Mouse (Mus musculus): ENCODE results near the gene Hnrnpr.

Gene Hnrnpr

GRCm38 (mm10) chr4:136308355-136308754, 2.4 kb upstream of the Hnrnpr start:
- no peak for DNase-seq (ENCODE audit: low spot score in 2 of 2)

- peak; percentile 38 to 45 for DNase-seq (ENCODE audit: low spot score in 2 of 2)
These were observed 962 bp upstream of the Hnrnpr start for GRCm38 (mm10) chr4:136309780-136310179.

DNA sequence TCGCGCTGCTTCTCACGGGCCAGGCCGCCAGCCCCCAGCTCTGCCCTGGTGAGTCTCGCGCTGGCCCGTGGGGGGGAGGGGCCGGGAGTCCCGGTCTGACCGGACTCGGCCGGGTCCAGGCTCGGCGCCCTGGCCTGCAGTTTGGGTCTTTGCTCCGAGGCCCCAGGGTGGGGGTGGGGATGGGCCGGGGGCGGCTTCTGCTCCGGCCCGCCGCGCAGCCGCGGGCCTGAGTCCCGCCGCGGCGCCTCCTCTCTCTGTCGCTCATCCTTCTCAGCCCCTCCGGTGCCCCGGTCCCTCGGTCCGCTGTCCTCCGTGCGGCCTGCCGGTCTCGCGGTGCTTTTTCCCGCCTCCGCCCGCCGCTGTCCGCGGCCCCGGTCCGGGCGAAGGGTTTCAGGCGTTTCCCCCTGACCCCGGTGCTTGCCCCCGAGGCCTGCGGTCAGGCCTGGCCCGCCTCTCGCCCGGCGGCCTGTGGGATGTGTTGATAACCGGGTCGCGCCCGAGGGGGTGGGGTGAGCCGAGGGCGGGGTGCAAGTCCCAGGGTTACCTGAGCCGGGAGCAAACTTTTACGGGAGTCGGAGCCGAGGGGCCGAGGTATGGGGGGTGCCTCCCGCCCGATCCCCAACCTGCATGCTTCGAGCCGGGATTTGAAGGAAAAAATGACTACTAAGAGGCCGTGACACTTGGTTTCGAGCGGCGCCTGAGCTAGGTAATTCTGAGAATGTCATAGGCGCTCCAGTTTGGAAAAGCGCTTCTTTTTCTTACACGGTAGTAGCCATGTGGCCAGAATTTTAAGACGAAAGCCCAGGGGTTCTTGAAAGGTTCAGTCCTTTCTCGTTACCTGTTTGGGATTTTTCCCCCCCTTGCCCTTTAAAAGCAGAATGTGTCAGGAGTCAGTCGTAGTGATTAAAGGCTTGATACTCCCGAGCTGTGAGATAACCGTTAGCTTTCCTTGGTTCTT, 579 bp downstream of the Hnrnpr start:
- peak; percentile 71 to 74 for DNase-seq (ENCODE audit: low spot score in 2 of 2)

GRCm38 (mm10) chr4:136312616-136313015, 1.9 kb downstream of the Hnrnpr start:
- DNase-seq (ENCODE audit: low spot score in 2 of 2) = no peak

- no peak for DNase-seq (ENCODE audit: low spot score in 2 of 2)
These were observed 6.9 kb downstream of the Hnrnpr start for GRCm38 (mm10) chr4:136317667-136318066.

DNA sequence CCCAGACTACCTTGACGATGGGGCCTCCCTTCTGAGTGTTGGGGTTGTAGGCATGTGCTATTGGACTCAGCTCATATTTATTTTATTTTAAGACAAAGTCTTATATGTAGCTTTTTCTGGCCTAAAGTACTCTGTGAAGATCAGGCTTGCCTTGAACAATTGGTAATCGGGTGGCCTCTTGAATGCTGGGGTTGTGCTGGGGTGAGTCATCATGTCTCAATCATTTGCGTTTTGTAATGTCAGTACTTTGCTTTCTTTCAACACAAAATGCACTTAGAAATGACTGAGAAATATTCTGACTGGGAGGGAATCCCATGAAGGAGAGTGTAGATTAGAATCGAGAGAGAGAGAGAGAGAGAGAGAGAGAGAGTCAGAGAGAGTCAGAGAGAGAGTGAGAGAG, 9.3 kb downstream of the Hnrnpr start:
- DNase-seq (ENCODE audit: low spot score in 2 of 2) = no peak

- DNase-seq (ENCODE audit: low spot score in 2 of 2) = no peak
These were observed 13.5 kb downstream of the Hnrnpr start for GRCm38 (mm10) chr4:136324226-136324625.

DNA sequence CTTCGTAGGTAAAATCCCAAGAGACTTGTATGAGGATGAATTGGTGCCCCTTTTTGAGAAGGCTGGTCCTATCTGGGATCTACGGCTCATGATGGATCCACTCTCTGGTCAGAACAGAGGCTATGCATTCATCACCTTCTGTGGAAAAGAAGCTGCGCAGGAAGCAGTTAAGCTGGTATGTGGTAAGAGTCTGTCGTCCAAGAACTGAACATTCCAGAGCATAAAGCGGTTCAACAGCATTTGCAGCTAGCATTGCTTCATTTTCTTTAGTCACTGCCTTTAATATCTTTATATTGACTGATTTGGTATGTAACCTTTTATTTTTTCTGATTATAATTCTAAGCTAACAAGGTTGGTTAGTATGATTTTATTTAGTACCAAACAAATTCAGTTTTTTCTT, 16.5 kb downstream of the Hnrnpr start:
- no peak for DNase-seq (ENCODE audit: low spot score in 2 of 2)

GRCm38 (mm10) chr4:136328115-136328514, 17.4 kb downstream of the Hnrnpr start:
- DNase-seq (ENCODE audit: low spot score in 2 of 2) = no peak

- no peak for DNase-seq (ENCODE audit: low spot score in 2 of 2)
These were observed 21.0 kb downstream of the Hnrnpr start for GRCm38 (mm10) chr4:136331709-136332108.

GRCm38 (mm10) chr4:136333191-136333590, 22.4 kb downstream of the Hnrnpr start:
- no peak for DNase-seq (ENCODE audit: low spot score in 2 of 2)

GRCm38 (mm10) chr4:136335065-136335464, 24.3 kb downstream of the Hnrnpr start:
- no peak for DNase-seq (ENCODE audit: low spot score in 2 of 2)

- no peak for DNase-seq (ENCODE audit: low spot score in 2 of 2)
These were observed 26.4 kb downstream of the Hnrnpr start for GRCm38 (mm10) chr4:136337129-136337528.

- DNase-seq (ENCODE audit: low spot score in 2 of 2) = no peak
These were observed 38.9 kb downstream of the Hnrnpr start for GRCm38 (mm10) chr4:136349616-136350015.

- no peak for DNase-seq (ENCODE audit: low spot score in 2 of 2)
These were observed 46.3 kb downstream of the Hnrnpr start for GRCm38 (mm10) chr4:136357026-136357425.

GRCm38 (mm10) chr4:136357429-136357828, 46.7 kb downstream of the Hnrnpr start:
- no peak for DNase-seq (ENCODE audit: low spot score in 2 of 2)

DNA sequence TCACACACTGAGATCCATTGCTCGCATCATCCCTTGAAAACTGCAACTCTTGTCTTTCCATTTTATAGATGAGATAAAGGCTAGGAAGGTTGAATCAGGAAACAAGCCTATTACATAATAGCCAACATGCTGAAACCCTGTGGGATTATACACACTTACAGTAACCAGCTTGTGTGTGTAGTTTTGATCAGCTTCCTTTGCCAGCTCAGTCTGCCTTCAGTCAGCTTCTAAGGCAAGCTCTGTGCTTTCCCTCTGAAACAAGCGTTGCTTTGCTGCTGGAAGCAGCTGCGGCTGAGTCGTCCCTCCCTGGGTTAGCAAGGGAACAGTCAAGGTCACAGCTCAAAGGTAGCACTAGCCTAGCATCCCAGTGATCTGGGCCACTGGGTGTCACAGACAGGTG, 57.1 kb downstream of the Hnrnpr start:
- DNase-seq (ENCODE audit: low spot score in 2 of 2) = no peak

DNA sequence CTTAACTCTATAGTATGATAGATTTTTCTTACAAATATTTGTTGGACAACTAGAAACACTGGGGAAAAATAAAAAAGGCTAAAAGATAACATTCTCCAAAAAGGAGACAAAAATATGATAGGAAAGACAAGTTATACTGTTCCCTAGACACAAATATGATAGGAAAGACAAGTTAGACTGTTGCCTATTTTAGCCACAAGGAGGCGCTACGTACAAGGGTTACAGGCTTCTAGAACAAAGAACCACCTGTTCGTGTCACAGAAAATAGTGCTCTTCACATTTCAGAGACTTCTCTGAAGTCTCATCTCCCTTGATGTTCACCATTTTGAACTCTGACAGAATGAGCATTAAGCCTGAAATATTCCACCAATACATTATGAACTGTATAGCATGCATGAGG, 59.0 kb downstream of the Hnrnpr start:
- peak in 1 of 2 experiments; percentile 36 for DNase-seq (ENCODE audit: low spot score in 2 of 2)

DNA sequence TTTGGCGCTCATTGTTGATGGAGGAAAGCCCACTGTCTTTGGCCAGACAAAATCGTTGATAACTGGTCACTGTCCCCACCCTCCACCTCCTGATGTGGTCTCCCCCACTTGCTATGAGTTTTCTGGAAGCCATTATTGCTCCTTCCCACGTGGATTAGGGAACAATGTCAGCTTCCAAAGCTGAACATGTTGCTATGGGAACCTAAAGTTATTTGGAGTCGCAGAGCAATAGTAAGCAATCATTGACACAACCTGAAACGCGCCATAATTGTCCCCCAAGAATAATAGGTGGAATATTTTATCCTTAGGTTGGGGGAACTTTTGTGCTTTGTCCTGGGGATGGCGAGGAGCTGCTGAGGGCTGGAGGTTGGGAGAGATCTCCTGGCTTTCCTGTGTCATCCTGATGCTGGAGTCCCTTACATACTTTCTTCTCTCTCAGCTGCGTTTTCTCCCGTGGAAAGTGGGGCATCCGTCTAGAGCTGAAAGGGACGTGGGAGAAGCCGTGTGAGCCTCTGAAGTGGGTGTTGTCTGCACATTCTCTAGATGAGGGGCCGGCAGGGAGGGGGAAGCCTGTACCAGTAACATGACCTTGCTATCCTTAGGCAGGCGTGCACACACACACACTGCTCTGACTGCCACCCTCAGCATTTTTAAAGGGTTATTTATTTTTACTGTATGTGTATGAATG, 62.9 kb downstream of the Hnrnpr start:
- no peak for DNase-seq (ENCODE audit: low spot score in 2 of 2)

- no peak for DNase-seq (ENCODE audit: low spot score in 2 of 2)
These were observed 66.3 kb downstream of the Hnrnpr start for GRCm38 (mm10) chr4:136377001-136377400.

DNA sequence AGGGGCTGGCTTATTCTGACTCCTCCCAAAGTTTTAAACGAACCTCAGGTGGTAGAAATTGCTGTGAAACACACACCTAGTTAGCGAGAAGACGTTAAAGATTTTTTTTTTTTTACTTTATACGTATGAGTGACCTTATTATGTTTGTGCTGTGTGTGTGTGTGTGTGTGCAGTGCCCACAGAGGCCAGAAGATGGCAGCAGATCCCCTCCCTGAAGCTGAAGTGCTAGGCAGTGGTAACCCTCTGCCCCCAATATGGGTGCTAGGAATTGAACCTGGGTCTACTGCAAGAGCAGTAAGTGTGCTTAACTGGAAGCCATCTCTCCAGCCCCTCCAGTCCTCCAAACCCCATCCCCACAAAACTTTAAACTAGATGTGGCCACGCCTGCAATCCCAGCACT, 72.3 kb downstream of the Hnrnpr start:
- DNase-seq (ENCODE audit: low spot score in 2 of 2) = no peak

DNA sequence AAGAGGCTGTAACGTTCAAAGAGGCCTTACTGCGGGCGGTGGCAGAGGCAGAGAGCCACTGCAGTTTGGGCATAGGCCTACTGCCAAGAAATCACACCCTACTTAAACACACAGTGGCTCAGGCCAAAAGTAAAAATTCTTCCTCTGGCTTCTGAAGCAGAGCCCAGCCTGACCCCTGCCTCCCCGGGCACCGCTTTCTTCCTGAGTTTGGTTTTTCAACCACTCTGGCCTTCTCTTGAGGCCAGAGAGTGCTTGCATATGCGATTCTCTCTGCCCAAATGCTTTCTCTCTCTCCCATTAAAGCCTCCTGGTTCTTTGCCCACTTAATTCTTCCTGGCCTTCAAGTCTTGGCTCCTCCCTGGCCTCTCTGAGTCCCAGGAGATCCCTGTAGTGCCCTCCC, 73.1 kb downstream of the Hnrnpr start:
- DNase-seq (ENCODE audit: low spot score in 2 of 2) = no peak

- DNase-seq (ENCODE audit: low spot score in 2 of 2) = no peak
These were observed 76.5 kb downstream of the Hnrnpr start for GRCm38 (mm10) chr4:136387261-136387660.
